Mouse (Mus musculus): ENCODE results near the gene Rsrc1.

- TF ChIP-seq CTCF (IDR thresholded peaks at IDR 0.05; ENCODE audit: low read depth, low read length) (no peak), POLR2A (IDR thresholded peaks at IDR 0.05; ENCODE audit: borderline replicate concordance, low read depth, low read length) (no peak)
Measured at GRCm38 (mm10) chr3:67367481-67367880, 386.3 kb downstream of the Rsrc1 start.

Measured in bone marrow macrophage, adult 2 months (primary cell).